Mouse (Mus musculus) limb, embryonic 12.5 days (tissue): ENCODE results near the gene Lpin2. TPM values are rescaled to one million over a fixed set of nuclear protein-coding genes. Genes with fewer than 3 reads are reported as not detected.

Experiments
- ATAC-seq: fragments of 200-750 bp; cut with Nextera tagmentation; 2 replicates; pipeline ENCODE4 v1.8.0; 2017; ENCODE audit warnings: low read depth, moderate TSS enrichment; ENCODE audit not compliant: insufficient number of reproducible peaks, insufficient read depth, low FRiP score, low TSS enrichment
- H3K27ac ChIP-seq: fragments of 300-500 bp; sonication (generic); 2 replicates; pipeline ENCODE4 v1.5.1; 2016; ENCODE audit warnings: mild to moderate bottlenecking, moderate library complexity
- H3K27me3 ChIP-seq: fragments of 300-500 bp; sonication (generic); 2 replicates; pipeline ENCODE4 v1.6.1; 2016; ENCODE audit warnings: mild to moderate bottlenecking, moderate library complexity
- H3K36me3 ChIP-seq: fragments of 300-500 bp; sonication (generic); 2 replicates; pipeline ENCODE4 v1.6.1; 2016; ENCODE audit warnings: mild to moderate bottlenecking, moderate library complexity
- H3K4me1 ChIP-seq: fragments of 300-500 bp; sonication (generic); replicated peaks from 2 replicates; pipeline ENCODE4 v1.6.1; 2016
- H3K4me2 ChIP-seq: fragments of 300-500 bp; sonication (generic); 2 replicates; pipeline ENCODE4 v1.6.1; 2016; ENCODE audit warnings: mild to moderate bottlenecking, moderate library complexity
- H3K4me3 ChIP-seq: fragments of 300-500 bp; sonication (generic); replicated peaks from 2 replicates; pipeline ENCODE4 v1.5.1; 2016; ENCODE audit warnings: mild to moderate bottlenecking
- H3K9ac ChIP-seq: fragments of 300-500 bp; sonication (generic); replicated peaks from 2 replicates; pipeline ENCODE4 v1.6.1; 2016; ENCODE audit warnings: mild to moderate bottlenecking, moderate library complexity
- H3K9me3 ChIP-seq: fragments of 300-500 bp; sonication (generic); 2 replicates; pipeline ENCODE4 v1.6.1; 2016; ENCODE audit warnings: mild to moderate bottlenecking, moderate library complexity
- WGBS: fragments of 180-500 bp; shearing (Covaris S2); methylation state at CpG from one replicate; pipeline ENCODE4 v1.1.7; 2016; 5-methylcytosine and 5-hydroxymethylcytosine counted together
- polyA plus RNA-seq: library from polyadenylated mRNA; unstranded; fragments of >200 nt; fragmentation: Nextera tagmentation; extraction: Ambion mirVana; gene quantifications from 2 replicates; pipeline ENCODE4 v1.2.1, GENCODE M21; 2016

Lpin2 gene
- polyA plus RNA-seq, 1 experiment from 2014 or later = 63.3 TPM

- ATAC-seq = no peak
- H3K36me3 ChIP-seq = peaks cover 81% of the 10 kb centered on the region
Measured at GRCm38 (mm10) chr17:71234041-71234594, 51.8 kb downstream of the Lpin2 start.

GRCm38 (mm10) chr17:71235229-71235958, 53.0 kb downstream of the Lpin2 start:
- 84% methylated on average over 12 of the region's 12 CpGs for WGBS
- no peaks in the 10 kb centered on the region for H3K9me3 ChIP-seq
- H3K9ac ChIP-seq = no peak overlapping the region
- H3K27me3 ChIP-seq = no peaks in the 10 kb centered on the region
- no peak overlapping the region for H3K4me2 ChIP-seq
- H3K4me3 ChIP-seq = no peak overlapping the region
- peaks cover 82% of the 10 kb centered on the region for H3K36me3 ChIP-seq
- H3K4me1 ChIP-seq = no peaks in the 10 kb centered on the region
- peak; percentile 56; the same call in 1 of the 2 replicates for ATAC-seq
- H3K27ac ChIP-seq = no peak overlapping the region

More at GRCm38 (mm10) chr17:71234041-71234594, 51.8 kb downstream of the Lpin2 start:
- no peak overlapping the region for H3K9ac ChIP-seq
- H3K4me3 ChIP-seq = no peak overlapping the region
- H3K4me1 ChIP-seq = no peaks in the 10 kb centered on the region
- no peaks in the 10 kb centered on the region for H3K9me3 ChIP-seq
- no peaks in the 10 kb centered on the region for H3K27me3 ChIP-seq
- no peak overlapping the region for H3K4me2 ChIP-seq
- H3K27ac ChIP-seq = no peak overlapping the region
- 93% methylated on average over 12 of the region's 12 CpGs for WGBS

- Histone ChIP-seq H3K4me1 (no peaks in the 10 kb centered on the region), H3K4me2 (no peak overlapping the region), H3K4me3 (no peak overlapping the region), H3K27me3 (no peaks in the 10 kb centered on the region), H3K36me3 (peaks cover 88% of the 10 kb centered on the region), H3K9ac (no peak overlapping the region), H3K9me3 (no peaks in the 10 kb centered on the region), H3K27ac (no peak overlapping the region)
- no peak for ATAC-seq
- 96% methylated on average over 7 of the region's 7 CpGs for WGBS
Measured at GRCm38 (mm10) chr17:71238494-71238893, 56.1 kb downstream of the Lpin2 start.

- Histone ChIP-seq H3K36me3 (peaks cover 94% of the 10 kb centered on the region), H3K9me3 (no peaks in the 10 kb centered on the region), H3K4me3 (no peak overlapping the region), H3K4me1 (no peaks in the 10 kb centered on the region), H3K9ac (no peak overlapping the region), H3K27me3 (no peaks in the 10 kb centered on the region), H3K4me2 (no peak overlapping the region), H3K27ac (no peak overlapping the region)
- WGBS = 93% methylated on average over 9 of the region's 9 CpGs
- ATAC-seq = no peak
Measured at GRCm38 (mm10) chr17:71240811-71241210, 58.5 kb downstream of the Lpin2 start.

GRCm38 (mm10) chr17:71242666-71243065, 60.3 kb downstream of the Lpin2 start:
- no peak overlapping the region for H3K4me3 ChIP-seq
- H3K4me2 ChIP-seq = no peak overlapping the region
- no peak overlapping the region for H3K27ac ChIP-seq
- no peaks in the 10 kb centered on the region for H3K9me3 ChIP-seq
- WGBS = 94% methylated on average over 7 of the region's 7 CpGs
- no peak; the same call in 1 of the 2 replicates for ATAC-seq
- H3K27me3 ChIP-seq = no peaks in the 10 kb centered on the region
- H3K4me1 ChIP-seq = no peaks in the 10 kb centered on the region
- peaks cover 97% of the 10 kb centered on the region for H3K36me3 ChIP-seq
- no peak overlapping the region for H3K9ac ChIP-seq

GRCm38 (mm10) chr17:71245133-71245532, 62.8 kb downstream of the Lpin2 start:
- WGBS = 97% methylated on average over 15 of the region's 15 CpGs
- no peak overlapping the region for H3K4me3 ChIP-seq
- ATAC-seq = no peak
- H3K9ac ChIP-seq = no peak overlapping the region
- H3K27me3 ChIP-seq = no peaks in the 10 kb centered on the region
- no peak overlapping the region for H3K27ac ChIP-seq
- H3K36me3 ChIP-seq = peaks cover 97% of the 10 kb centered on the region
- H3K9me3 ChIP-seq = no peaks in the 10 kb centered on the region
- H3K4me2 ChIP-seq = no peak overlapping the region
- peaks cover 8% of the 10 kb centered on the region; the same call in 1 of the 2 replicates for H3K4me1 ChIP-seq

GRCm38 (mm10) chr17:71246022-71246421, 63.7 kb downstream of the Lpin2 start:
- 90% methylated on average over 4 of the region's 4 CpGs for WGBS
- peaks cover 17% of the 10 kb centered on the region for H3K4me1 ChIP-seq
- no peaks in the 10 kb centered on the region for H3K27me3 ChIP-seq
- no peaks in the 10 kb centered on the region for H3K9me3 ChIP-seq
- peaks cover 97% of the 10 kb centered on the region for H3K36me3 ChIP-seq
- H3K4me3 ChIP-seq = no peak overlapping the region
- no peak overlapping the region for H3K27ac ChIP-seq
- no peak for ATAC-seq
- no peak overlapping the region for H3K4me2 ChIP-seq
- H3K9ac ChIP-seq = no peak overlapping the region

GRCm38 (mm10) chr17:71248963-71249362, 66.6 kb downstream of the Lpin2 start:
- H3K9ac ChIP-seq = no peak overlapping the region
- H3K4me3 ChIP-seq = no peak overlapping the region
- H3K4me2 ChIP-seq = no peak overlapping the region
- no peaks in the 10 kb centered on the region for H3K9me3 ChIP-seq
- peaks cover 75% of the 10 kb centered on the region for H3K36me3 ChIP-seq
- no peak for ATAC-seq
- H3K27ac ChIP-seq = no peak overlapping the region
- H3K27me3 ChIP-seq = no peaks in the 10 kb centered on the region
- H3K4me1 ChIP-seq = peaks cover 47% of the 10 kb centered on the region
- 89% methylated on average over 6 of the region's 6 CpGs for WGBS

GRCm38 (mm10) chr17:71250046-71250445, 67.7 kb downstream of the Lpin2 start:
- Histone ChIP-seq H3K4me1 (peaks cover 57% of the 10 kb centered on the region), H3K27me3 (no peaks in the 10 kb centered on the region), H3K27ac (peak overlapping the region; percentile 73), H3K9me3 (no peaks in the 10 kb centered on the region), H3K9ac (no peak overlapping the region), H3K4me3 (no peak overlapping the region), H3K4me2 (no peak overlapping the region), H3K36me3 (peaks cover 64% of the 10 kb centered on the region)
- no peak for ATAC-seq
- whole genome bisulfite sequencing = 77% methylated on average over 2 of the region's 2 CpGs

- H3K36me3 ChIP-seq = peaks cover 55% of the 10 kb centered on the region
- WGBS = 72% methylated on average over 16 of the region's 16 CpGs
Measured at GRCm38 (mm10) chr17:71250819-71251600, 68.7 kb downstream of the Lpin2 start.

GRCm38 (mm10) chr17:71251601-71252001, 69.2 kb downstream of the Lpin2 start:
- 23% methylated on average over 6 of the region's 6 CpGs for WGBS
- ATAC-seq = peak; percentile 56; the same call in 1 of the 2 replicates

More at GRCm38 (mm10) chr17:71250819-71251600, 68.7 kb downstream of the Lpin2 start:
- H3K27ac ChIP-seq = peak overlapping the region; percentile 89
- no peak overlapping the region for H3K4me3 ChIP-seq
- no peak overlapping the region for H3K9ac ChIP-seq
- peak; percentile 17; the same call in 1 of the 2 replicates for ATAC-seq
- H3K4me1 ChIP-seq = peaks cover 65% of the 10 kb centered on the region
- no peaks in the 10 kb centered on the region for H3K27me3 ChIP-seq
- H3K9me3 ChIP-seq = no peaks in the 10 kb centered on the region
- peak overlapping the region; percentile 23; the same call in 1 of the 2 replicates for H3K4me2 ChIP-seq

More at GRCm38 (mm10) chr17:71251601-71252001, 69.2 kb downstream of the Lpin2 start:
- H3K4me3 ChIP-seq = no peak overlapping the region
- H3K4me2 ChIP-seq = peak overlapping the region; percentile 23
- H3K4me1 ChIP-seq = peaks cover 69% of the 10 kb centered on the region
- H3K27me3 ChIP-seq = no peaks in the 10 kb centered on the region
- peak overlapping the region; percentile 89 for H3K27ac ChIP-seq
- peaks cover 49% of the 10 kb centered on the region for H3K36me3 ChIP-seq
- no peaks in the 10 kb centered on the region for H3K9me3 ChIP-seq
- H3K9ac ChIP-seq = no peak overlapping the region
